Mouse (Mus musculus): ENCODE measurements around the gene Yeats4. TPM values are rescaled to one million over a fixed set of nuclear protein-coding genes. Genes with fewer than 3 reads are reported as not detected.
A peak's percentile ranks its signal among the peaks of the same experiment; 100 is the strongest.

The Yeats4 gene
- polyA plus RNA-seq (2014; fragmentation: Nextera tagmentation; extraction: Ambion mirVana), result 128 and 143 TPM in 2 replicates

DNA sequence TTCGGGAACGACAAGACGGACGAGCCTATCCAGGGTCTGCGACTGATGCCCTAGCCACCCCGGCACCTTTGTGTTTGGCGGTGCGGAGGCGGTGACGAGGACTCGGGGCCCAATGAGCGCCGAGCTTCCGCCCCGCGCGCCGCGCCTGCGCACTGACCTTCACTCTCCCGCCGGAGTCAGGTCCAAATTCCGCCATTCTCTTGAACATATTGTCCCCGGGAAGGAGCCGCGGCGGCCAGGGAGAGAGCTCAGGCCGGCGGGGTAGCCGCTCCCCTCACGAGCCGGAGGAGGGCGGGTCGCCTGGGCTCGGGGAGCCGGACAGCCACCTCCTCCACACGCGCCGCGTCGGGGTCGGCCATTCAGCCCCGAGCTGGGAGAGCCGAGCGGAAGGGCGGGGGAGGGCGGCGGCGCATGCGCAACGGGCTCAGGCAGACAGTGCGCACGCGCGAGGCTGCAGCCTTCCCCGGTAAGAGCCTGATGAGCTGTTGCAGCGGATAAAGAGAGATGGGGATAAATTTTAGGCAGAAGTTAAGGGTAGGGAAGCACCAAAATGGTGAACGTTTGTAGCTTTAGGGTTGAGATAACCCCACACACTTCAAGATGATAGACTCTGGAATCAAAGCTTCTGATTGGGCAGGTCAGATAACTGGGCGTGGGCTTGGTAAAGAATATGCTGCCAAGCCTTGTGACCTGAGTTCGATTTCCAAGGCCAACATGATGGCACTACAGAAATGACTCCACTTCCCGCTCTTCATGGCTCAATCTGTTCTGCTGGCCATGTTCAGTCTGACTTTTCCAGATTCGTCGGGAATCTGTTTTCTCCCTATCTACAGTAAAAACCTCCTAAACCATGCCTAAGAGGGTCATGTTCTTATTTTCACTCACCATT, at the start of gene Yeats4:
Gene Yeats4, minus strand, starts transcription at position 406 of the 889 bp plus-strand sequence.
- 2% methylated on average over 63 of the region's 63 CpGs for WGBS

DNA sequence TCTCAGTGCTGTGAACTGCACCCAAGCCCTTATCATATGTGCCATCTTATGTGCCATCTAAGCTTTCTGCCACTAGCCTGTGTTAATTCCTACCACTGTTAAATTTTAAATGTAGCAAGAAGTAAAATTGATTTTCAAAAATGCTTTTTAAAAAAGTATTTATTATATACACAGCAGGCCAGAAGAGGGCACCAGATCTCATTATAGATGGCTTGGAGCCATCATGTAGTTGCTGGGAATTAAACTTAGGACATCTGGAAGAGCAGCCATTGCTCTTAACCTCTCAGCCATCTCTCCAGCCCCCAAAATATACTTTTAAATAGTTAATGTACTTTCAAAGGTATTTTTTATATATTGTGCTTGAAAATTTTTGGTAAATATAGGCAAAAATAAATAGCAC, 47.7 kb upstream of the Yeats4 start:
- no peak overlapping the region for H3K4me3 ChIP-seq (ENCODE audit: low read depth, low read length)
- H3K27me3 ChIP-seq (replicated peaks; ENCODE audit: control insufficient read depth, insufficient read depth, low read length), result no peaks in the 10 kb centered on the region
- H3K27ac ChIP-seq (ENCODE audit: low read depth, low read length), result no peak overlapping the region
- ATAC-seq, result no peak
- H3K4me1 ChIP-seq (ENCODE audit: control insufficient read depth, insufficient read depth, low read length), result no peaks in the 10 kb centered on the region
- H3K36me3 ChIP-seq (ENCODE audit: control insufficient read depth, insufficient read depth, low read length), result no peaks in the 10 kb centered on the region
- H3K9me3 ChIP-seq (replicated peaks; ENCODE audit: control insufficient read depth, low read length), result no peaks in the 10 kb centered on the region
- H3K4me2 ChIP-seq (ENCODE audit: low read length), result no peak overlapping the region
- H3K9ac ChIP-seq (ENCODE audit: low read length), result no peak overlapping the region
- DNase-seq (ENCODE audit: low spot score), result peak; percentile 27

More for the DNA sequence above, at the start of gene Yeats4:
- peaks cover 8% of the 10 kb centered on the region; the same call in 1 of the 2 replicates for H3K4me1 ChIP-seq (ENCODE audit: control insufficient read depth, insufficient read depth, low read length)
- ATAC-seq, result peak; percentile 97
- H3K9me3 ChIP-seq (replicated peaks; ENCODE audit: control insufficient read depth, low read length), result no peaks in the 10 kb centered on the region
- peak within 1 kb of the TSS; percentile 78 for H3K4me2 ChIP-seq (ENCODE audit: low read length)
- no peaks in the 10 kb centered on the region for H3K27me3 ChIP-seq (replicated peaks; ENCODE audit: control insufficient read depth, insufficient read depth, low read length)
- DNase-seq (ENCODE audit: low spot score), result peak; percentile 95
- H3K36me3 ChIP-seq (ENCODE audit: control insufficient read depth, insufficient read depth, low read length), result peaks cover 26% of the 10 kb centered on the region
- peak within 1 kb of the TSS; percentile 92 for H3K9ac ChIP-seq (ENCODE audit: low read length)
- H3K27ac ChIP-seq (ENCODE audit: low read depth, low read length), result peak within 1 kb of the TSS; percentile 97
- peak within 1 kb of the TSS; percentile 73 for H3K4me3 ChIP-seq (ENCODE audit: low read depth, low read length)

DNA sequence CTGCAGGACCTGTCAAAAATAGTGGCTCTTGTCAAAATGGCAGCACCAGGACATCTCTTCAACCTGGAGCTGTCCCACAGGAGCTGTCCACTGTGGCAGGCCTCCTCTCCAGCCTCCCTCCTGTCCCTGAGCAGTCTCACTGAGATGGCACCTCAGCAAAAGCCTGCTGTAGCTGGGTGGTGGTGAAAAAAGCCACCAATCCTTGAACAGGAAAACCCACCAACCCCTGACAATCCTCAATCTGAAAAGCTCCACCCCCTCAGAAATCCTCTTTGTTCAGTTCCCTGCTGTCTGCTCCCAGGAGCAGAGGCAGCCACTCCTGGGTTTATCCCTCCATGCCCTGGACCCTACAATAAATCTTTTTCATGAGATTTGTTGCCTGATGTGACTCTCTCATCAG, 35.6 kb upstream of the Yeats4 start:
- 0 out of 2 replicates have a peak, but pooled peaks have one; percentile 29 for ATAC-seq
- Histone ChIP-seq H3K36me3 (ENCODE audit: control insufficient read depth, insufficient read depth, low read length) (no peaks in the 10 kb centered on the region), H3K27me3 (replicated peaks; ENCODE audit: control insufficient read depth, insufficient read depth, low read length) (no peaks in the 10 kb centered on the region), H3K27ac (ENCODE audit: low read depth, low read length) (no peak overlapping the region), H3K4me2 (ENCODE audit: low read length) (no peak overlapping the region), H3K4me3 (ENCODE audit: low read depth, low read length) (no peak overlapping the region), H3K4me1 (ENCODE audit: control insufficient read depth, insufficient read depth, low read length) (no peaks in the 10 kb centered on the region), H3K9ac (ENCODE audit: low read length) (no peak overlapping the region), H3K9me3 (replicated peaks; ENCODE audit: control insufficient read depth, low read length) (no peaks in the 10 kb centered on the region)
- peak; percentile 14 for DNase-seq (ENCODE audit: low spot score)

DNA sequence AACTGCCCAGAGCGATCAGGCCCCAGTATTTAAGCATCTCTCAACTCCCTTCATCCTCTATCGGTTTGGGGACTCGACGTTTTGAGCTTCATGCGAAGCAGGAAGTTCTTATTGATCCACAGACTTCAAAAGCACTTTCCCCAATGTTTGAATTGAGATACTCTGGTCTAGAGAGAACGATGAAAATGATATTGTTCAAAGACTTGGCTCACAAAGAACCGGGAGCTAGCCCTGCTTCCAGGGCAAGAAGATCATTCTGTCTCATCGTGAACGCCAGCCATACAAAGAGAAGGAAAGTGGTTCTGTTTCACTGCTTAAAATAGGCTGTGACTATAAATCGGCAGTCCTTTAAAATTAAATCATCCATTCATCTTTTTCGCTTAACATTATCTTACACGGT, 14.3 kb upstream of the Yeats4 start, which contains the start of gene 9530003J23Rik:
Gene 9530003J23Rik, minus strand, starts transcription at position 101 of the 400 bp plus-strand sequence.
- Histone ChIP-seq H3K36me3 (ENCODE audit: control insufficient read depth, insufficient read depth, low read length) (no peaks in the 10 kb centered on the region), H3K4me3 (ENCODE audit: low read depth, low read length) (no peak within 1 kb of the TSS), H3K9ac (ENCODE audit: low read length) (no peak within 1 kb of the TSS), H3K27me3 (replicated peaks; ENCODE audit: control insufficient read depth, insufficient read depth, low read length) (no peaks in the 10 kb centered on the region), H3K4me2 (ENCODE audit: low read length) (no peak within 1 kb of the TSS), H3K4me1 (ENCODE audit: control insufficient read depth, insufficient read depth, low read length) (no peaks in the 10 kb centered on the region), H3K9me3 (replicated peaks; ENCODE audit: control insufficient read depth, low read length) (no peaks in the 10 kb centered on the region), H3K27ac (ENCODE audit: low read depth, low read length) (no peak within 1 kb of the TSS)
- no peak for ATAC-seq
- 92% methylated on average over 12 of the region's 12 CpGs for WGBS
- DNase-seq (ENCODE audit: low spot score), result no peak

DNA sequence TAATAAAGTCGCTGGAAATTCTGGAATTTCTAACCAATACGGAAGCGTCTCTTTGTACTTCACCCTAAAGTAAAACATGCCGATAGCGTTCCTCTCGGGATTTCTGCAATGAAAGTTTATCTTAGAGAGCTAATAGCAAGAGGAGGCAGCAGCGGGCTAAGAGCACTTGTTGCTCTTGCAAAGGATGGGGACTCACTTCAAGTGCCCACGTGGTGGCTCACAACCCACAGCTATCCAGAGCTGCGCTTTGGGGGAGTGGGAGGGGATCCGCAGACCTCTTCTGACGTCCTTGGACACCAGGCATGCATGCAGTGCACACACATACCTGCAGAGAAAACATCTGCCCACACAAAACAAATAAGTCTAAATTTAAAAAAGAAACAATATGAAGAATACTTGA, 11.6 kb upstream of the Yeats4 start:
- 68% methylated on average over 11 of the region's 11 CpGs for WGBS
- DNase-seq (ENCODE audit: low spot score), result no peak
- H3K4me1 ChIP-seq (ENCODE audit: control insufficient read depth, insufficient read depth, low read length), result no peaks in the 10 kb centered on the region
- H3K36me3 ChIP-seq (ENCODE audit: control insufficient read depth, insufficient read depth, low read length), result no peaks in the 10 kb centered on the region
- ATAC-seq, result no peak
- no peak overlapping the region for H3K4me2 ChIP-seq (ENCODE audit: low read length)
- H3K27ac ChIP-seq (ENCODE audit: low read depth, low read length), result no peak overlapping the region
- H3K9me3 ChIP-seq (replicated peaks; ENCODE audit: control insufficient read depth, low read length), result no peaks in the 10 kb centered on the region
- no peaks in the 10 kb centered on the region for H3K27me3 ChIP-seq (replicated peaks; ENCODE audit: control insufficient read depth, insufficient read depth, low read length)
- no peak overlapping the region for H3K4me3 ChIP-seq (ENCODE audit: low read depth, low read length)
- no peak overlapping the region for H3K9ac ChIP-seq (ENCODE audit: low read length)

DNA sequence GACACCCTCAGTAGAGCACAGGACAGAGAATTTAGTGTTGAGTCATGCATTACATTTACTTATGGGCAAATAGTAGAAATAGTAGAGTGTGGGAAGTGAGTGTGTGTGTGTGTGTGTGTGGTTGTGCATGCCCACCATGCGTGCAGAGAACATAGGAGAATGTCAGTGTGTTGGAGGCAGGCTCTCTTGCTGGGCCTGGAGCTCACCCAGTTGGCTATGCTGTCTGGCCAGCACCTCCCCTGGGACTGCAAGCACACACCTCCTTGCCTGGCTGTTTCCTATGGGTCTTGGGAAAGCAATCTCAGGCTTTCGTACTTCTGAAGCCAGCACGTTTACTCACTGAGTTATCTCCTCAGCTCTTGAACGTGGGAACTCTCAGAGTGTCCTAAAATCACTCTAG, 10.5 kb upstream of the Yeats4 start:
- no peaks in the 10 kb centered on the region for H3K4me1 ChIP-seq (ENCODE audit: control insufficient read depth, insufficient read depth, low read length)
- no peak overlapping the region for H3K9ac ChIP-seq (ENCODE audit: low read length)
- 79% methylated on average over 4 of the region's 4 CpGs for WGBS
- ATAC-seq, result no peak
- H3K27ac ChIP-seq (ENCODE audit: low read depth, low read length), result no peak overlapping the region
- no peaks in the 10 kb centered on the region for H3K9me3 ChIP-seq (replicated peaks; ENCODE audit: control insufficient read depth, low read length)
- no peak overlapping the region for H3K4me3 ChIP-seq (ENCODE audit: low read depth, low read length)
- no peaks in the 10 kb centered on the region for H3K27me3 ChIP-seq (replicated peaks; ENCODE audit: control insufficient read depth, insufficient read depth, low read length)
- DNase-seq (ENCODE audit: low spot score), result no peak
- H3K4me2 ChIP-seq (ENCODE audit: low read length), result no peak overlapping the region
- no peaks in the 10 kb centered on the region for H3K36me3 ChIP-seq (ENCODE audit: control insufficient read depth, insufficient read depth, low read length)

DNA sequence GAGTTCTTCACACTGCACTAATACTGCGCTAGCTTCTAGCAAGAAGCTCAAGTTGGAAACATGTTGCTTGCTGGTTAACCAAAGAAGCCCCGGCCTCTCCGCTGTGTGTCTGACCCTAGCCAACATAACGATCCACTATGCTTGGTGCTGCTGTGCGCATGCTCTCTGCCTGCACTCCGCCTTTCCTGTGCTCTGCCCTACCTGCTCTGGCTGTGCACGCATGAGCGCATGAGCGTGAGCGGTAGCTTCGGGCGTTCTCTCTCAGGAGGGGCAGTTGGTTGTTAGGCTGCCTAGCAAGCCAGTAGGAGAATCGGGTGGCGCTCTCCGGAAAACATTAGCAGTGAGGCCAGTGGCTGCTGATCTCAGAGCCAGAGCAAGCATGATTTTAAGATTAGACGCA, 5.5 kb upstream of the Yeats4 start:
- Histone ChIP-seq H3K27ac (ENCODE audit: low read depth, low read length) (no peak overlapping the region), H3K9me3 (replicated peaks; ENCODE audit: control insufficient read depth, low read length) (no peaks in the 10 kb centered on the region), H3K27me3 (replicated peaks; ENCODE audit: control insufficient read depth, insufficient read depth, low read length) (no peaks in the 10 kb centered on the region), H3K4me2 (ENCODE audit: low read length) (no peak overlapping the region), H3K4me3 (ENCODE audit: low read depth, low read length) (no peak overlapping the region), H3K4me1 (ENCODE audit: control insufficient read depth, insufficient read depth, low read length) (no peaks in the 10 kb centered on the region; the same call in 1 of the 2 replicates), H3K36me3 (ENCODE audit: control insufficient read depth, insufficient read depth, low read length) (no peaks in the 10 kb centered on the region), H3K9ac (ENCODE audit: low read length) (no peak overlapping the region)
- WGBS, result 69% methylated on average over 16 of the region's 16 CpGs
- ATAC-seq, result no peak
- no peak for DNase-seq (ENCODE audit: low spot score)

DNA sequence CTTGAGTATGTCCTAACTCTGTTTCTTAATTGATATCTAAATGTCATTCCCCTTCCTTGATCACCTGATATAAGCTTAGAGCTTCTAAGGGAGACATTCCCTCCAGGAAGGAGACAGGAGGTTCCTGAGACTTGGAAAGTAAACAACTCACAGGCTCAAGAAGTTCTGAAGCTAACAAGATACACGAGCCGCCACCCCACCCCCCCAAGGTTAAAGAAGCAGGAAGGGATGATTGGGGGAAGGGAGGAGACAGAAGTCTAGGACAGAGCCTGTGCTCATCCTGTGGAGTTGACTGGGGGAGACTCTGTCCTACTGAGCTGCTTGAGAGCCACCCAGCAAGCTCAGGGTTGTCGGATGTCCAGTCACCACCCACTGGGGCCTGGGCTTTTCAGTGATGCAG, 1.7 kb upstream of the Yeats4 start:
- Histone ChIP-seq H3K4me1 (ENCODE audit: control insufficient read depth, insufficient read depth, low read length) (peaks cover 8% of the 10 kb centered on the region; the same call in 1 of the 2 replicates), H3K27me3 (replicated peaks; ENCODE audit: control insufficient read depth, insufficient read depth, low read length) (no peaks in the 10 kb centered on the region), H3K9ac (ENCODE audit: low read length) (no peak overlapping the region), H3K9me3 (replicated peaks; ENCODE audit: control insufficient read depth, low read length) (no peaks in the 10 kb centered on the region), H3K4me3 (ENCODE audit: low read depth, low read length) (no peak overlapping the region), H3K36me3 (ENCODE audit: control insufficient read depth, insufficient read depth, low read length) (peaks cover 10% of the 10 kb centered on the region), H3K4me2 (ENCODE audit: low read length) (no peak overlapping the region), H3K27ac (ENCODE audit: low read depth, low read length) (no peak overlapping the region)
- DNase-seq (ENCODE audit: low spot score) (no peak), ATAC-seq (no peak)
- WGBS, result 96% methylated on average over 3 of the region's 3 CpGs

DNA sequence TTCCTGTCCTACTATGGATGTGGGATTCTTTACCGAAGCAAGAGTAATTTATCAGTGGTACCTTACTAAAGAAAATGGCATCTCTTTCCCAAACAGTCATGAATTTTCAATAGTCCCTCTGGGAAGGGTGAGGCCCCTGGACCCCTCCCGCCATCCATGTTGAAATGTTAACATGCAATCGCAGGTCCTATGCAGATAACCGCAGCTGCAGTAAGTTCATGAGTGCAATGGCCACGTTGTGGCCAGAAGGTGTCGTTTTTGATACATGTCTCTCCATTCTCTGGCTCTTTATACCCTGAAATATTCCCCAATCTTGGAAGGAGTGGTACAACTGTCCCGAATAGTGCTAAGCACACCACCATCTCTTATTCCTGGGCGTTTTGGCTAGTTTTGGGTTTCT, 787 bp upstream of the Yeats4 start:
- Histone ChIP-seq H3K9me3 (replicated peaks; ENCODE audit: control insufficient read depth, low read length) (no peaks in the 10 kb centered on the region), H3K36me3 (ENCODE audit: control insufficient read depth, insufficient read depth, low read length) (peaks cover 19% of the 10 kb centered on the region), H3K27ac (ENCODE audit: low read depth, low read length) (no peak overlapping the region), H3K4me2 (ENCODE audit: low read length) (peak overlapping the region; percentile 78), H3K4me1 (ENCODE audit: control insufficient read depth, insufficient read depth, low read length) (peaks cover 8% of the 10 kb centered on the region; the same call in 1 of the 2 replicates), H3K4me3 (ENCODE audit: low read depth, low read length) (peak overlapping the region; percentile 73), H3K27me3 (replicated peaks; ENCODE audit: control insufficient read depth, insufficient read depth, low read length) (no peaks in the 10 kb centered on the region), H3K9ac (ENCODE audit: low read length) (no peak overlapping the region)
- whole genome bisulfite sequencing, result 66% methylated on average over 8 of the region's 8 CpGs
- ATAC-seq, result no peak
- no peak for DNase-seq (ENCODE audit: low spot score)
